Mouse (Mus musculus) liver, embryonic 13.5 days (tissue): ENCODE results near the gene Ankrd26. TPM values are rescaled to one million over a fixed set of nuclear protein-coding genes. Genes with fewer than 3 reads are reported as not detected.
A peak's percentile ranks its signal among the peaks of the same experiment; 100 is the strongest.
"Not testable (repeated sequence)": the region's sequence is repeated elsewhere in the genome, so short reads cannot be mapped to it uniquely, and the experiment has no call there.

ENCODE experiments used
- ATAC-seq: fragments of 200-750 bp; cut with Nextera tagmentation; 2 replicates; pipeline ENCODE4 v1.8.0; 2017; ENCODE audit warnings: low read depth, mild to moderate bottlenecking, moderate number of reproducible peaks, moderate library complexity
- DNase-seq: peaks from one replicate; pipeline ENCODE4 v3.0.0; 2022
- H3K27ac ChIP-seq: fragments of 300-500 bp; sonication (generic); 2 replicates; pipeline ENCODE4 v1.5.1; 2015; ENCODE audit warnings: moderate library complexity, mild to moderate bottlenecking, inconsistent platforms
- H3K27me3 ChIP-seq: fragments of 300-500 bp; sonication (generic); 2 replicates; pipeline ENCODE4 v1.6.1; 2015; ENCODE audit warnings: mild to moderate bottlenecking, inconsistent platforms
- H3K36me3 ChIP-seq: fragments of 300-500 bp; sonication (generic); 2 replicates; pipeline ENCODE4 v1.6.1; 2015; ENCODE audit warnings: mild to moderate bottlenecking, inconsistent platforms
- H3K4me1 ChIP-seq: fragments of 300-500 bp; sonication (generic); replicated peaks from 2 replicates; pipeline ENCODE4 v1.6.1; 2015; ENCODE audit warnings: inconsistent platforms
- H3K4me2 ChIP-seq: fragments of 300-500 bp; sonication (generic); 2 replicates; pipeline ENCODE4 v1.6.1; 2015; ENCODE audit warnings: inconsistent platforms, mild to moderate bottlenecking, moderate library complexity
- H3K4me3 ChIP-seq: fragments of 300-500 bp; sonication (generic); replicated peaks from 2 replicates; pipeline ENCODE4 v1.5.1; 2015; ENCODE audit warnings: mild to moderate bottlenecking, inconsistent platforms
- H3K9ac ChIP-seq: fragments of 300-500 bp; sonication (generic); 2 replicates; pipeline ENCODE4 v1.6.1; 2015; ENCODE audit warnings: mild to moderate bottlenecking, inconsistent platforms
- H3K9me3 ChIP-seq: fragments of 300-500 bp; sonication (generic); replicated peaks from 2 replicates; pipeline ENCODE4 v1.6.1; 2016; ENCODE audit warnings: inconsistent platforms
- WGBS: fragments of 180-500 bp; shearing (Covaris S2); methylation state at CpG from one replicate; pipeline ENCODE4 v1.1.7; 2015; ENCODE audit not compliant: insufficient replicate concordance; 5-methylcytosine and 5-hydroxymethylcytosine counted together
- polyA plus RNA-seq: library from polyadenylated mRNA; unstranded; fragments of >200 nt; fragmentation: Nextera tagmentation; extraction: Ambion mirVana; gene quantifications from 2 replicates; pipeline ENCODE4 v1.2.1, GENCODE M21; 2015

Ankrd26 gene
- polyA plus RNA-seq, 1 experiment from 2014 or later = 8.0 TPM

GRCm38 (mm10) chr6:118574351-118574750, 12.3 kb upstream of the Ankrd26 start:
- Histone ChIP-seq H3K4me1 (no peaks in the 10 kb centered on the region), H3K9me3 (0 out of 2 replicates have a peak, but pooled peaks cover 5% of the 10 kb centered on the region), H3K4me3 (no peak overlapping the region), H3K9ac (no peak overlapping the region), H3K4me2 (no peak overlapping the region), H3K36me3 (no peaks in the 10 kb centered on the region), H3K27me3 (no peaks in the 10 kb centered on the region), H3K27ac (no peak overlapping the region)
- 76% methylated on average over 6 of the region's 6 CpGs for WGBS
- no peak for ATAC-seq
- no peak for DNase-seq

GRCm38 (mm10) chr6:118567816-118568215, 5.8 kb upstream of the Ankrd26 start:
- no peak for ATAC-seq
- peaks cover 12% of the 10 kb centered on the region for H3K4me1 ChIP-seq

GRCm38 (mm10) chr6:118561225-118561624, 801 bp downstream of the Ankrd26 start:
- Histone ChIP-seq H3K9ac (peak overlapping the region; percentile 81), H3K4me3 (peak overlapping the region; percentile 73), H3K4me2 (peak overlapping the region; percentile 90), H3K36me3 (peaks cover 28% of the 10 kb centered on the region), H3K27me3 (no peaks in the 10 kb centered on the region), H3K9me3 (no peaks in the 10 kb centered on the region), H3K27ac (peak overlapping the region; percentile 60), H3K4me1 (peaks cover 34% of the 10 kb centered on the region)
- 50% methylated on average over 8 of the region's 8 CpGs for WGBS
- DNase-seq = no peak
- no peak for ATAC-seq

More at GRCm38 (mm10) chr6:118567816-118568215, 5.8 kb upstream of the Ankrd26 start:
- Histone ChIP-seq H3K27ac (no peak overlapping the region), H3K9ac (no peak overlapping the region), H3K4me3 (no peak overlapping the region), H3K36me3 (no peaks in the 10 kb centered on the region), H3K9me3 (no peaks in the 10 kb centered on the region), H3K27me3 (no peaks in the 10 kb centered on the region), H3K4me2 (no peak overlapping the region)
- DNase-seq = no peak
- 70% methylated on average over 3 of the region's 3 CpGs for WGBS

DNA sequence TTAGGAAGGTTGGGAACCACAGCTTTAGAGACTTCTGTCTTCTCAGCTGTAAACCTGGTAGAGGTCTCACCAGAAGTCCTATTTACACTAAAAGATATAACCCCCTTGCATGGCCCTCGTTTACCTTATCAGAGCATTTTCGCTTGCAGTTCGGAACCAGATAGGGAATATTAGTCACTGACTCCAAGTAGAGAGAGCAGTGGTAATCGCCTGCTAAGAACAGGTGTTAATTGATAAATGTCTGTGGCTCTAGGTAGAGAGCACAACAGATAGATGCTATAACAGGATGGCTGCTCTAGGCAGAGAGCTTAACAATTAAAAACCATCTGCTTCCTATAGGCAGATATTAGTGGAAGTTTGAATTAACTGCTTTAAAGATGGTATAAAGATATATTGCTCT, 23.4 kb downstream of the Ankrd26 start:
- Histone ChIP-seq H3K27ac (peak overlapping the region; percentile 29; the same call in 1 of the 2 replicates), H3K9ac (no peak overlapping the region), H3K9me3 (no peaks in the 10 kb centered on the region), H3K36me3 (peaks cover 57% of the 10 kb centered on the region), H3K27me3 (no peaks in the 10 kb centered on the region), H3K4me1 (peaks cover 7% of the 10 kb centered on the region; the same call in 1 of the 2 replicates), H3K4me2 (no peak overlapping the region), H3K4me3 (no peak overlapping the region)
- ATAC-seq (peak; percentile 54; the same call in 1 of the 2 replicates), DNase-seq (no peak)
- 57% methylated on average over 4 of the region's 4 CpGs for WGBS

DNA sequence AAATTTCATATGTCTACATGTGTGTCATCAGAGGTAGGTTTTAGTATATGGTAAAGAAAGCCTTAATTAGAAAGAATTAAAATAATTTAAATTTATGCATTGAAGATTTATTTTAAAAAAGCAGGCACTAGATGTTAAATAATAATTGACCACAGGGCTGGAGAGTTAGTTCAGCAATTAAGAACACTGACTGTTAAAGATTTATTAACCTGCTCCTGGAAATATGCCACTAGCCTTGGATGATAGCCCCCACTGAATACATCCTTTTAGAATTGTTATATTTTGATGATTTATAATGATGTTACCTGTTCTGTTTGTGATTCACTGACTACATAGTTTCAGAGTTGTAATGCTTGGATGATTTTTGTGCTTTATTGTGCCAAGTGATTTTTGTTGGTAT, 24.8 kb downstream of the Ankrd26 start:
- not testable (repeated sequence) for H3K27ac ChIP-seq, ATAC-seq, H3K27me3 ChIP-seq, H3K9me3 ChIP-seq, H3K4me3 ChIP-seq, H3K4me2 ChIP-seq, H3K9ac ChIP-seq, H3K4me1 ChIP-seq, DNase-seq
- H3K36me3 ChIP-seq = peaks cover 53% of the 10 kb centered on the region

GRCm38 (mm10) chr6:118535321-118535720, 26.7 kb downstream of the Ankrd26 start:
- H3K36me3 ChIP-seq = peaks cover 64% of the 10 kb centered on the region
- 84% methylated on average over 10 of the region's 10 CpGs for WGBS
- no peak overlapping the region for H3K4me2 ChIP-seq
- H3K9me3 ChIP-seq = no peaks in the 10 kb centered on the region
- H3K27me3 ChIP-seq = no peaks in the 10 kb centered on the region
- peaks cover 7% of the 10 kb centered on the region; the same call in 1 of the 2 replicates for H3K4me1 ChIP-seq
- DNase-seq (no peak), ATAC-seq (no peak)
- no peak overlapping the region for H3K9ac ChIP-seq
- no peak overlapping the region for H3K27ac ChIP-seq
- H3K4me3 ChIP-seq = no peak overlapping the region

DNA sequence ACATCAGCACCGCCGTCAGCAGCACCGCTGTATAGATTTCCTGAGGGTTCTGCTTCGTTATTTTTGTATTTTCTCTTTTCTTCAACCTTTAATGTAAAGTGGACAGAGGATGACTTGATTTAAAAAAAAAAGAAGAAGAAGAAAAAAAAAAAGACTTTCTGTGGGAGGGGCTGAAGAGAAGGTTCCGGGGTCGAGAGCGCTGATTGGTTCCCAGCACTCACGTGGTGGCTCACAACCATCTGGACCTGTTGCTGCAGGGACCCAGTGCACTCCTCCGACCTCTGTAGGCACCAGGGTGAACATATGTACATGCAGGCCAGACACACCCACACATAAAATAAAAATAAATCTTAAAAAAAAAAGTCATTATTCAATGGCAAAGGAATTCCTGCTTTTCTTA, 28.6 kb downstream of the Ankrd26 start:
- Histone ChIP-seq H3K36me3 (peaks cover 62% of the 10 kb centered on the region), H3K4me1 (peaks cover 4% of the 10 kb centered on the region; the same call in 1 of the 2 replicates), H3K4me3 (no peak overlapping the region), H3K9me3 (no peaks in the 10 kb centered on the region), H3K27me3 (no peaks in the 10 kb centered on the region), H3K27ac (no peak overlapping the region), H3K4me2 (no peak overlapping the region), H3K9ac (no peak overlapping the region)
- ATAC-seq (no peak), DNase-seq (no peak)
- WGBS = 74% methylated on average over 9 of the region's 9 CpGs

GRCm38 (mm10) chr6:118520668-118521067, 41.4 kb downstream of the Ankrd26 start:
- DNase-seq (no peak), ATAC-seq (no peak)
- Histone ChIP-seq H3K27ac (no peak overlapping the region), H3K9ac (no peak overlapping the region), H3K4me1 (no peaks in the 10 kb centered on the region), H3K9me3 (no peaks in the 10 kb centered on the region), H3K4me3 (no peak overlapping the region), H3K4me2 (no peak overlapping the region), H3K36me3 (peaks cover 65% of the 10 kb centered on the region), H3K27me3 (no peaks in the 10 kb centered on the region)
- WGBS = 90% methylated on average over 7 of the region's 7 CpGs

DNA sequence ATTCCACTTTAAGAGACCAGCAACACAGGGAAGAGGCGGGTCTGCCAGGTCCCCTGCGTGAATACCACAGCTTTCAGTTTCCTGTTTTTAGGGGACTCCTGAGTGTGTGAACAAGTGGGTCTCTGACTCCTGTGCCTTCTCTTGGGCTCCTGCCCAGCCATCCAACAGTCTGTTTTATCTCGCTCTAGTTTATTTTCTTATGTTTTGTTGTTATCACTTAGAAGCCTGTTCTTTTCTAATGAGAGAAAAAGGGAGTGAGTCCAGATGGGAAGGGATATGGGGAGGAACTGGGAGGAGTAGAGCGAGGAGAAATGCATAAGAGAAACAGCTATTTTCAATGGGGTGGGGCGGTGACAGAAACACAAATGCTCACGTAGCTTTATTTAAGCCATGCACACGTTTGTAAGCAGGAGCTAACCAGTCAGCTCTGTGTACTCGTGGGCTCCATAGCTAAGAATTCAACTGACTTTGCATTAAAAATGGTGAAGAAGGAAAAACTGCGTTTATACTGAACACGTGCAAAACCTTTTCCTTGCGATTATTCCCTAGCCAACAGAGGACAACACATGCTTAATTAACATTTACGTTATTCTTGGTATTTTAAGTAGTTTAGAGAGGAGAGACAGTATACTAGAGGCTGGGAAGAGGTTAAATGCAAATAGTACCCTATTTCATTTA, 48.6 kb downstream of the Ankrd26 start:
- no peak for ATAC-seq
- Histone ChIP-seq H3K4me2 (no peak overlapping the region), H3K36me3 (peaks cover 58% of the 10 kb centered on the region), H3K4me3 (no peak overlapping the region), H3K9ac (no peak overlapping the region), H3K4me1 (no peaks in the 10 kb centered on the region), H3K27ac (no peak overlapping the region), H3K27me3 (no peaks in the 10 kb centered on the region), H3K9me3 (no peaks in the 10 kb centered on the region)
- DNase-seq = no peak
- 77% methylated on average over 12 of the region's 12 CpGs for WGBS

GRCm38 (mm10) chr6:118499010-118499409, 63.0 kb downstream of the Ankrd26 start:
- Histone ChIP-seq H3K36me3 (peaks cover 11% of the 10 kb centered on the region; the same call in 1 of the 2 replicates), H3K27me3 (no peaks in the 10 kb centered on the region), H3K9ac (no peak overlapping the region), H3K4me2 (no peak overlapping the region), H3K27ac (no peak overlapping the region), H3K4me1 (no peaks in the 10 kb centered on the region), H3K9me3 (no peaks in the 10 kb centered on the region), H3K4me3 (no peak overlapping the region)
- ATAC-seq (no peak), DNase-seq (no peak)
- 59% methylated on average over 7 of the region's 7 CpGs for WGBS

DNA sequence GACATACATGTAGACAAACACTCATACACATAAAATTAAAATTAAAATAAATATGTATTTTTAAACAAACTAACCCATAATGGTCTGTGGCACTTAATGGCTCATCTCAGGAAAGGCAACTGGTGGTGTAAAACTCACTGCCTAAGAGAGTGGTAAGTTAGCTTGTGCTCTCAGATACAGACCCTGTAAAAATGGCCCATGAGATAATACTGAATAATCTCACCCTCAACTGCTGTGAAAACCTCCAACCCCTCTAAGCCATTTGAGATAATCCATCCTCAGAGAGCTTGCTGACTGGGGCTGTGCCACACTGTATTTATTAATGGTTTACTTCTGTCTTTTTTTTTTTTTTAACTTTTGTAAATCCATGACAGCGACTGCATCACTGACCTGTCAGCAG, 79.9 kb downstream of the Ankrd26 start:
- peaks cover 7% of the 10 kb centered on the region; the same call in 1 of the 2 replicates for H3K4me1 ChIP-seq
- no peak overlapping the region for H3K9ac ChIP-seq
- H3K27ac ChIP-seq = no peak overlapping the region
- H3K9me3 ChIP-seq = no peaks in the 10 kb centered on the region
- no peaks in the 10 kb centered on the region for H3K36me3 ChIP-seq
- no peak overlapping the region for H3K4me2 ChIP-seq
- H3K27me3 ChIP-seq = peaks cover 28% of the 10 kb centered on the region
- 76% methylated on average over 1 of the region's 1 CpGs for WGBS
- DNase-seq (no peak), ATAC-seq (no peak)
- no peak overlapping the region for H3K4me3 ChIP-seq
